Mouse (Mus musculus): ENCODE measurements around the gene Ramp3. TPM values are rescaled to one million over a fixed set of nuclear protein-coding genes. Genes with fewer than 3 reads are reported as not detected.

Ramp3 gene
- polyA plus RNA-seq (2014; fragmentation: Nextera tagmentation; extraction: Ambion mirVana) = 2.3 and 3.9 TPM in 2 replicates

GRCm38 (mm10) chr11:6658271-6658670 is at the start of gene Ramp3:
TSS of gene Ramp3 (plus strand) at chr11:6658521.
- H3K4me1 ChIP-seq (ENCODE audit: control insufficient read depth in 2 of 2, insufficient read depth in 2 of 2, low read length in 2 of 2) = peaks cover 0 to 2% of the 10 kb centered on the region in 2 experiments; a peak in 2 of 4 replicates
- no peaks in the 10 kb centered on the region for H3K36me3 ChIP-seq (ENCODE audit: control insufficient read depth, insufficient read depth, low read length)
- H3K9me3 ChIP-seq (ENCODE audit: control insufficient read depth, low read length) = no peaks in the 10 kb centered on the region
- H3K27me3 ChIP-seq (ENCODE audit: control insufficient read depth, insufficient read depth, low read length) = peaks cover 13% of the 10 kb centered on the region; the same call in 1 of the 2 replicates
- peak within 1 kb of the TSS; percentile 79 for H3K4me2 ChIP-seq (ENCODE audit: low read length)
- H3K9ac ChIP-seq (ENCODE audit: low read length) = peak within 1 kb of the TSS; percentile 54; the same call in 1 of the 2 replicates
- 0% methylated on average over 18 of the region's 18 CpGs for WGBS
- ATAC-seq (ENCODE audit: insufficient number of reproducible peaks, insufficient read depth, low FRiP score, low read depth) = peak; percentile 32; the same call in 1 of the 2 replicates
- no peak within 1 kb of the TSS for H3K27ac ChIP-seq (replicated peaks in 1 of 2; ENCODE audit: control insufficient read depth in 1 of 2, insufficient read depth in 1 of 2, low read depth in 2 of 2, low read length in 2 of 2)
- H3K4me3 ChIP-seq (ENCODE audit: control insufficient read depth in 1 of 2, insufficient read depth in 1 of 2, low read depth in 1 of 2, low read length in 2 of 2) = peak within 1 kb of the TSS; percentile 40 to 47

GRCm38 (mm10) chr11:6615250-6616205 is 42.8 kb upstream of the Ramp3 start:
- no peak overlapping the region for H3K9ac ChIP-seq (ENCODE audit: low read length)
- no peaks in the 10 kb centered on the region for H3K27me3 ChIP-seq (ENCODE audit: control insufficient read depth, insufficient read depth, low read length)
- H3K4me2 ChIP-seq (ENCODE audit: low read length) = no peak overlapping the region
- H3K4me3 ChIP-seq (ENCODE audit: control insufficient read depth in 1 of 2, insufficient read depth in 1 of 2, low read depth in 1 of 2, low read length in 2 of 2) = no peak overlapping the region
- H3K9me3 ChIP-seq (ENCODE audit: control insufficient read depth, low read length) = no peaks in the 10 kb centered on the region
- H3K36me3 ChIP-seq (ENCODE audit: control insufficient read depth, insufficient read depth, low read length) = peaks cover 98% of the 10 kb centered on the region
- no peak for ATAC-seq (ENCODE audit: insufficient number of reproducible peaks, insufficient read depth, low FRiP score, low read depth)
- 86% methylated on average over 12 of the region's 12 CpGs for WGBS
- H3K4me1 ChIP-seq (ENCODE audit: control insufficient read depth in 2 of 2, insufficient read depth in 2 of 2, low read length in 2 of 2) = no peaks in the 10 kb centered on the region
- no peak overlapping the region for H3K27ac ChIP-seq (replicated peaks in 1 of 2; ENCODE audit: control insufficient read depth in 1 of 2, insufficient read depth in 1 of 2, low read depth in 2 of 2, low read length in 2 of 2)

GRCm38 (mm10) chr11:6623704-6624103 is 34.6 kb upstream of the Ramp3 start:
- Histone ChIP-seq H3K9me3 (ENCODE audit: control insufficient read depth, low read length) (no peaks in the 10 kb centered on the region), H3K27me3 (ENCODE audit: control insufficient read depth, insufficient read depth, low read length) (no peaks in the 10 kb centered on the region), H3K4me1 (ENCODE audit: control insufficient read depth in 2 of 2, insufficient read depth in 2 of 2, low read length in 2 of 2) (peaks cover 14 to 26% of the 10 kb centered on the region in 2 experiments), H3K9ac (ENCODE audit: low read length) (no peak overlapping the region), H3K4me2 (ENCODE audit: low read length) (peak overlapping the region; percentile 89), H3K36me3 (ENCODE audit: control insufficient read depth, insufficient read depth, low read length) (peaks cover 63% of the 10 kb centered on the region), H3K27ac (replicated peaks in 1 of 2; ENCODE audit: control insufficient read depth in 1 of 2, insufficient read depth in 1 of 2, low read depth in 2 of 2, low read length in 2 of 2) (no peak overlapping the region), H3K4me3 (ENCODE audit: control insufficient read depth in 1 of 2, insufficient read depth in 1 of 2, low read depth in 1 of 2, low read length in 2 of 2) (no peak overlapping the region)
- ATAC-seq (ENCODE audit: insufficient number of reproducible peaks, insufficient read depth, low FRiP score, low read depth) = no peak
- WGBS = 87% methylated on average over 10 of the region's 10 CpGs

- no peak for ATAC-seq (ENCODE audit: insufficient number of reproducible peaks, insufficient read depth, low FRiP score, low read depth)
- H3K4me1 ChIP-seq (ENCODE audit: control insufficient read depth in 2 of 2, insufficient read depth in 2 of 2, low read length in 2 of 2) = peaks cover 14 to 26% of the 10 kb centered on the region in 2 experiments
Observed at GRCm38 (mm10) chr11:6624619-6625382, 33.5 kb upstream of the Ramp3 start.

GRCm38 (mm10) chr11:6625478-6626387 is 32.6 kb upstream of the Ramp3 start, which contains the start of gene Tbrg4:
TSS of gene Tbrg4 (minus strand) at chr11:6626067.
- Histone ChIP-seq H3K9me3 (ENCODE audit: control insufficient read depth, low read length) (no peaks in the 10 kb centered on the region), H3K4me1 (ENCODE audit: control insufficient read depth in 2 of 2, insufficient read depth in 2 of 2, low read length in 2 of 2) (peaks cover 14 to 26% of the 10 kb centered on the region in 2 experiments), H3K36me3 (ENCODE audit: control insufficient read depth, insufficient read depth, low read length) (peaks cover 42% of the 10 kb centered on the region), H3K4me3 (ENCODE audit: control insufficient read depth in 1 of 2, insufficient read depth in 1 of 2, low read depth in 1 of 2, low read length in 2 of 2) (peak within 1 kb of the TSS; percentile 74 to 78), H3K27ac (replicated peaks in 1 of 2; ENCODE audit: control insufficient read depth in 1 of 2, insufficient read depth in 1 of 2, low read depth in 2 of 2, low read length in 2 of 2) (peak within 1 kb of the TSS; percentile 87 to 96), H3K4me2 (ENCODE audit: low read length) (peak within 1 kb of the TSS; percentile 89), H3K9ac (ENCODE audit: low read length) (peak within 1 kb of the TSS; percentile 85), H3K27me3 (ENCODE audit: control insufficient read depth, insufficient read depth, low read length) (no peaks in the 10 kb centered on the region)
- under 1% methylated on average over 66 of the region's 66 CpGs for WGBS
- ATAC-seq (ENCODE audit: insufficient number of reproducible peaks, insufficient read depth, low FRiP score, low read depth) = peak; percentile 88

More at GRCm38 (mm10) chr11:6624619-6625382, 33.5 kb upstream of the Ramp3 start:
- Histone ChIP-seq H3K4me3 (ENCODE audit: control insufficient read depth in 1 of 2, insufficient read depth in 1 of 2, low read depth in 1 of 2, low read length in 2 of 2) (peak overlapping the region; percentile 74 to 78), H3K36me3 (ENCODE audit: control insufficient read depth, insufficient read depth, low read length) (peaks cover 52% of the 10 kb centered on the region), H3K9ac (ENCODE audit: low read length) (peak overlapping the region; percentile 85), H3K9me3 (ENCODE audit: control insufficient read depth, low read length) (no peaks in the 10 kb centered on the region), H3K27ac (replicated peaks in 1 of 2; ENCODE audit: control insufficient read depth in 1 of 2, insufficient read depth in 1 of 2, low read depth in 2 of 2, low read length in 2 of 2) (no peak overlapping the region), H3K27me3 (ENCODE audit: control insufficient read depth, insufficient read depth, low read length) (no peaks in the 10 kb centered on the region), H3K4me2 (ENCODE audit: low read length) (peak overlapping the region; percentile 89)
- 49% methylated on average over 14 of the region's 14 CpGs for WGBS

- Histone ChIP-seq H3K36me3 (ENCODE audit: control insufficient read depth, insufficient read depth, low read length) (peaks cover 36% of the 10 kb centered on the region), H3K4me2 (ENCODE audit: low read length) (peak overlapping the region; percentile 70), H3K27me3 (ENCODE audit: control insufficient read depth, insufficient read depth, low read length) (no peaks in the 10 kb centered on the region), H3K4me1 (ENCODE audit: control insufficient read depth in 2 of 2, insufficient read depth in 2 of 2, low read length in 2 of 2) (peaks cover 14 to 26% of the 10 kb centered on the region in 2 experiments), H3K4me3 (ENCODE audit: control insufficient read depth in 1 of 2, insufficient read depth in 1 of 2, low read depth in 1 of 2, low read length in 2 of 2) (peak overlapping the region; percentile 74 to 78), H3K9ac (ENCODE audit: low read length) (peak overlapping the region; percentile 85), H3K27ac (replicated peaks in 1 of 2; ENCODE audit: control insufficient read depth in 1 of 2, insufficient read depth in 1 of 2, low read depth in 2 of 2, low read length in 2 of 2) (peak overlapping the region; percentile 87 to 96), H3K9me3 (ENCODE audit: control insufficient read depth, low read length) (no peaks in the 10 kb centered on the region)
- no peak for ATAC-seq (ENCODE audit: insufficient number of reproducible peaks, insufficient read depth, low FRiP score, low read depth)
- WGBS = 13% methylated on average over 16 of the region's 16 CpGs
Observed at GRCm38 (mm10) chr11:6626388-6626772, 31.9 kb upstream of the Ramp3 start.

Measured in heart, embryonic 14.5 days (tissue).